Mouse (Mus musculus) spleen, adult 2 months (tissue): ENCODE results near the gene Cdnf.

Experiments
- CTCF ChIP-seq: fragments of 200-500 bp; IDR thresholded peaks from 2 replicates; pipeline ENCODE4 v1.5.1; 2011; ENCODE audit warnings: mild to moderate bottlenecking, inconsistent platforms; ENCODE audit not compliant: insufficient read depth, insufficient read length, insufficient replicate concordance; ENCODE audit errors: extremely low read depth
- POLR2A ChIP-seq: fragments of 200-500 bp; IDR thresholded peaks from 2 replicates; pipeline ENCODE4 v1.6.1; 2011; ENCODE audit warnings: low read depth, low read length, inconsistent platforms

- TF ChIP-seq CTCF (no peak), POLR2A (peak; percentile 62)
These were observed 38.0 kb upstream of the Cdnf start, which contains the start of gene Suv39h2 for GRCm38 (mm10) chr2:3474861-3475283.
